Mouse (Mus musculus): ENCODE results near the gene Olfr876. TPM values are rescaled to one million over a fixed set of nuclear protein-coding genes. Genes with fewer than 3 reads are reported as not detected.

Gene Olfr876
- polyA plus RNA-seq, 1 experiment from 2014 or later: not detected

- no peak overlapping the region for H3K4me3 ChIP-seq (replicated peaks)
- 74% methylated on average over 3 of the region's 3 CpGs for WGBS
- no peaks in the 10 kb centered on the region for H3K36me3 ChIP-seq
- H3K27ac ChIP-seq: no peak overlapping the region
- H3K9me3 ChIP-seq: no peaks in the 10 kb centered on the region
- no peak overlapping the region for H3K9ac ChIP-seq
- H3K4me1 ChIP-seq: no peaks in the 10 kb centered on the region
- no peak for ATAC-seq (ENCODE audit: insufficient read depth, low FRiP score, low read depth)
- no peak overlapping the region for H3K4me2 ChIP-seq
- H3K27me3 ChIP-seq (replicated peaks): no peaks in the 10 kb centered on the region
Observed at GRCm38 (mm10) chr9:37814696-37815095, 11.9 kb downstream of the Olfr876 start.

GRCm38 (mm10) chr9:37829881-37830280 is 27.1 kb downstream of the Olfr876 start:
- Histone ChIP-seq H3K4me1 (no peaks in the 10 kb centered on the region), H3K4me3 (replicated peaks) (no peak overlapping the region), H3K4me2 (no peak overlapping the region), H3K27me3 (replicated peaks) (no peaks in the 10 kb centered on the region), H3K36me3 (no peaks in the 10 kb centered on the region), H3K9me3 (no peaks in the 10 kb centered on the region), H3K27ac (no peak overlapping the region), H3K9ac (no peak overlapping the region)
- ATAC-seq (ENCODE audit: insufficient read depth, low FRiP score, low read depth): no peak

- no peaks in the 10 kb centered on the region for H3K27me3 ChIP-seq (replicated peaks)
- no peaks in the 10 kb centered on the region for H3K36me3 ChIP-seq
- no peak overlapping the region for H3K27ac ChIP-seq
- H3K9me3 ChIP-seq: no peaks in the 10 kb centered on the region
- H3K4me1 ChIP-seq: no peaks in the 10 kb centered on the region
- H3K9ac ChIP-seq: no peak overlapping the region
- H3K4me2 ChIP-seq: no peak overlapping the region
- H3K4me3 ChIP-seq (replicated peaks): no peak overlapping the region
- 69% methylated on average over 1 of the region's 1 CpGs for WGBS
- no peak for ATAC-seq (ENCODE audit: insufficient read depth, low FRiP score, low read depth)
Observed at GRCm38 (mm10) chr9:37833341-37833740, 30.5 kb downstream of the Olfr876 start.

- Histone ChIP-seq H3K9me3 (no peaks in the 10 kb centered on the region), H3K4me1 (no peaks in the 10 kb centered on the region), H3K27me3 (replicated peaks) (no peaks in the 10 kb centered on the region), H3K36me3 (no peaks in the 10 kb centered on the region), H3K27ac (no peak overlapping the region), H3K9ac (no peak overlapping the region), H3K4me3 (replicated peaks) (no peak overlapping the region), H3K4me2 (no peak overlapping the region)
- 79% methylated on average over 2 of the region's 2 CpGs for WGBS
- ATAC-seq (ENCODE audit: insufficient read depth, low FRiP score, low read depth): no peak
Observed at GRCm38 (mm10) chr9:37849267-37849666, 46.4 kb downstream of the Olfr876 start.

- Histone ChIP-seq H3K27ac (no peak within 1 kb of the TSS), H3K27me3 (replicated peaks) (no peaks in the 10 kb centered on the region), H3K9me3 (no peaks in the 10 kb centered on the region), H3K4me3 (replicated peaks) (no peak within 1 kb of the TSS), H3K4me2 (no peak within 1 kb of the TSS), H3K4me1 (no peaks in the 10 kb centered on the region), H3K9ac (no peak within 1 kb of the TSS), H3K36me3 (no peaks in the 10 kb centered on the region)
- 71% methylated on average over 4 of the region's 4 CpGs for WGBS
- no peak for ATAC-seq (ENCODE audit: insufficient read depth, low FRiP score, low read depth)
Observed at GRCm38 (mm10) chr9:37853969-37854368, 51.1 kb downstream of the Olfr876 start, which contains the start of gene Olfr877. Gene Olfr877, plus strand, starts transcription at chr9:37854269.

Other genes with a start within 250 kb of the Olfr876 start
- gene Siae, start 247.3 kb upstream of the Olfr876 start, polyA plus RNA-seq (2015; fragmentation: Nextera tagmentation; extraction: Ambion mirVana): 11.1 and 12.5 TPM in 2 replicates
- 4.1 and 6.0 TPM in 2 replicates for gene Spa17, start 189.3 kb upstream of the Olfr876 start, polyA plus RNA-seq (2015; fragmentation: Nextera tagmentation; extraction: Ambion mirVana)
- gene Tbrg1, start 145.7 kb upstream of the Olfr876 start, polyA plus RNA-seq (2015; fragmentation: Nextera tagmentation; extraction: Ambion mirVana): 139 and 152 TPM in 2 replicates
- gene Panx3, start 133.8 kb upstream of the Olfr876 start, polyA plus RNA-seq (2015; fragmentation: Nextera tagmentation; extraction: Ambion mirVana): not detected in 2 replicates
- not detected in 2 replicates for gene Olfr160, start 86.8 kb upstream of the Olfr876 start, polyA plus RNA-seq (2015; fragmentation: Nextera tagmentation; extraction: Ambion mirVana)
- gene Olfr874, start 57.9 kb upstream of the Olfr876 start, polyA plus RNA-seq (2015; fragmentation: Nextera tagmentation; extraction: Ambion mirVana): not detected in 2 replicates
- gene Olfr875, start 31.2 kb upstream of the Olfr876 start, polyA plus RNA-seq (2015; fragmentation: Nextera tagmentation; extraction: Ambion mirVana): not detected in 2 replicates
- not detected in 2 replicates for gene Olfr877, start 51.2 kb downstream of the Olfr876 start, polyA plus RNA-seq (2015; fragmentation: Nextera tagmentation; extraction: Ambion mirVana)
- gene Olfr145, start 93.7 kb downstream of the Olfr876 start, polyA plus RNA-seq (2015; fragmentation: Nextera tagmentation; extraction: Ambion mirVana): not detected in 2 replicates
- not detected in 2 replicates for gene Olfr878, start 114.8 kb downstream of the Olfr876 start, polyA plus RNA-seq (2015; fragmentation: Nextera tagmentation; extraction: Ambion mirVana)
- not detected in 2 replicates for gene Olfr881, start 188.8 kb downstream of the Olfr876 start, polyA plus RNA-seq (2015; fragmentation: Nextera tagmentation; extraction: Ambion mirVana)
- gene Olfr883, start 222.8 kb downstream of the Olfr876 start, polyA plus RNA-seq (2015; fragmentation: Nextera tagmentation; extraction: Ambion mirVana): not detected in 2 replicates
- gene Olfr884, start 243.5 kb downstream of the Olfr876 start, polyA plus RNA-seq (2015; fragmentation: Nextera tagmentation; extraction: Ambion mirVana): not detected in 2 replicates

All from stomach, embryonic 15.5 days (tissue).